Mouse (Mus musculus) liver, embryonic 16.5 days (tissue): ENCODE results near the gene Nkg7. TPM values are rescaled to one million over a fixed set of nuclear protein-coding genes. Genes with fewer than 3 reads are reported as not detected.

ENCODE experiments used
- ATAC-seq: fragments of 200-750 bp; cut with Nextera tagmentation; 2 replicates; pipeline ENCODE4 v1.8.0; 2017; ENCODE audit warnings: low read depth, mild to moderate bottlenecking, moderate number of reproducible peaks, moderate library complexity
- H3K27ac ChIP-seq: fragments of 300-500 bp; sonication (generic); 2 replicates; pipeline ENCODE4 v1.5.1; 2014; ENCODE audit warnings: mild to moderate bottlenecking, low read length
- H3K27me3 ChIP-seq: fragments of 300-500 bp; sonication (generic); 2 replicates; pipeline ENCODE4 v1.6.1; 2014; ENCODE audit warnings: low read depth, low read length, mixed read lengths; ENCODE audit not compliant: control insufficient read depth, insufficient read depth
- H3K36me3 ChIP-seq: fragments of 300-500 bp; sonication (generic); 2 replicates; pipeline ENCODE4 v1.6.1; 2014; ENCODE audit warnings: mild to moderate bottlenecking; ENCODE audit not compliant: control insufficient read depth, insufficient read depth
- H3K4me1 ChIP-seq: fragments of 300-500 bp; sonication (generic); 2 replicates; pipeline ENCODE4 v1.6.1; 2014; ENCODE audit warnings: low read depth, low read length, mixed read lengths; ENCODE audit not compliant: control insufficient read depth
- H3K4me2 ChIP-seq: fragments of 300-500 bp; sonication (generic); 2 replicates; pipeline ENCODE4 v1.6.1; 2014; ENCODE audit warnings: low read depth, low read length, mixed read lengths
- H3K4me3 ChIP-seq: fragments of 300-500 bp; sonication (generic); 2 replicates; pipeline ENCODE4 v1.5.1; 2014; ENCODE audit warnings: low read depth, mild to moderate bottlenecking, low read length
- H3K9ac ChIP-seq: fragments of 300-500 bp; sonication (generic); 2 replicates; pipeline ENCODE4 v1.6.1; 2014; ENCODE audit warnings: low read depth, low read length
- H3K9me3 ChIP-seq: fragments of 300-500 bp; sonication (generic); replicated peaks from 2 replicates; pipeline ENCODE4 v1.6.1; 2016; ENCODE audit warnings: low read length; ENCODE audit not compliant: control insufficient read depth
- WGBS: fragments of 180-500 bp; shearing (Covaris S2); extraction: QIAGEN DNeasy Blood & Tissue Kit; methylation state at CpG from one replicate; pipeline ENCODE4 v1.1.7; 2014; ENCODE audit not compliant: insufficient replicate concordance; 5-methylcytosine and 5-hydroxymethylcytosine counted together
- polyA plus RNA-seq: library from polyadenylated mRNA; unstranded; fragments of >200 nt; fragmentation: Nextera tagmentation; extraction: Ambion mirVana; gene quantifications from 2 replicates; pipeline ENCODE4 v1.2.1, GENCODE M21; 2015

Gene Nkg7
- polyA plus RNA-seq, 1 experiment from 2014 or later, result 16.3 TPM

GRCm38 (mm10) chr7:43422995-43423617 lies 13.8 kb upstream of the Nkg7 start:
- Histone ChIP-seq H3K27me3 (no peaks in the 10 kb centered on the region), H3K36me3 (no peaks in the 10 kb centered on the region), H3K9me3 (no peaks in the 10 kb centered on the region), H3K27ac (no peak overlapping the region), H3K9ac (no peak overlapping the region), H3K4me1 (peaks cover 3% of the 10 kb centered on the region; the same call in 1 of the 2 replicates), H3K4me2 (no peak overlapping the region), H3K4me3 (no peak overlapping the region)
- 8% methylated on average over 11 of the region's 11 CpGs for WGBS
- peak; percentile 88 for ATAC-seq

- H3K4me2 ChIP-seq, result no peak overlapping the region
- H3K4me1 ChIP-seq, result peaks cover 3% of the 10 kb centered on the region; the same call in 1 of the 2 replicates
- 43% methylated on average over 3 of the region's 3 CpGs for WGBS
Observed at GRCm38 (mm10) chr7:43423991-43424625, 12.8 kb upstream of the Nkg7 start.

GRCm38 (mm10) chr7:43427406-43427805 lies 9.5 kb upstream of the Nkg7 start, which contains the start of gene Lim2:
Gene Lim2 (plus strand): TSS chr7:43427670.
- no peak within 1 kb of the TSS for H3K4me2 ChIP-seq
- no peak within 1 kb of the TSS for H3K27ac ChIP-seq
- WGBS, result 55% methylated on average over 8 of the region's 8 CpGs
- no peaks in the 10 kb centered on the region for H3K27me3 ChIP-seq
- no peaks in the 10 kb centered on the region for H3K9me3 ChIP-seq
- H3K4me1 ChIP-seq, result peaks cover 3% of the 10 kb centered on the region; the same call in 1 of the 2 replicates
- H3K4me3 ChIP-seq, result no peak within 1 kb of the TSS
- no peak for ATAC-seq
- no peaks in the 10 kb centered on the region for H3K36me3 ChIP-seq
- H3K9ac ChIP-seq, result no peak within 1 kb of the TSS

More at GRCm38 (mm10) chr7:43423991-43424625, 12.8 kb upstream of the Nkg7 start:
- H3K27me3 ChIP-seq, result no peaks in the 10 kb centered on the region
- H3K4me3 ChIP-seq, result no peak overlapping the region
- no peaks in the 10 kb centered on the region for H3K36me3 ChIP-seq
- no peak overlapping the region for H3K9ac ChIP-seq
- no peak for ATAC-seq
- no peak overlapping the region for H3K27ac ChIP-seq
- H3K9me3 ChIP-seq, result no peaks in the 10 kb centered on the region

- Histone ChIP-seq H3K9ac (no peak overlapping the region), H3K4me1 (no peaks in the 10 kb centered on the region)
- ATAC-seq, result no peak
Observed at GRCm38 (mm10) chr7:43429500-43429899, 7.4 kb upstream of the Nkg7 start.

GRCm38 (mm10) chr7:43432891-43433290 lies 4.0 kb upstream of the Nkg7 start:
- Histone ChIP-seq H3K36me3 (no peaks in the 10 kb centered on the region), H3K9me3 (no peaks in the 10 kb centered on the region), H3K27ac (no peak overlapping the region), H3K4me2 (no peak overlapping the region), H3K27me3 (no peaks in the 10 kb centered on the region), H3K9ac (no peak overlapping the region), H3K4me1 (no peaks in the 10 kb centered on the region), H3K4me3 (no peak overlapping the region)
- no peak for ATAC-seq
- WGBS, result 51% methylated on average over 4 of the region's 4 CpGs

More at GRCm38 (mm10) chr7:43429500-43429899, 7.4 kb upstream of the Nkg7 start:
- 29% methylated on average over 4 of the region's 4 CpGs for WGBS
- H3K27me3 ChIP-seq, result no peaks in the 10 kb centered on the region
- H3K27ac ChIP-seq, result no peak overlapping the region
- H3K4me2 ChIP-seq, result no peak overlapping the region
- H3K4me3 ChIP-seq, result no peak overlapping the region
- no peaks in the 10 kb centered on the region for H3K9me3 ChIP-seq
- no peaks in the 10 kb centered on the region for H3K36me3 ChIP-seq

GRCm38 (mm10) chr7:43434676-43435075 lies 2.2 kb upstream of the Nkg7 start:
- Histone ChIP-seq H3K9me3 (no peaks in the 10 kb centered on the region), H3K27ac (no peak overlapping the region), H3K27me3 (no peaks in the 10 kb centered on the region), H3K9ac (no peak overlapping the region), H3K4me2 (no peak overlapping the region), H3K4me1 (no peaks in the 10 kb centered on the region), H3K4me3 (no peak overlapping the region), H3K36me3 (no peaks in the 10 kb centered on the region)
- ATAC-seq, result no peak
- WGBS, result 66% methylated on average over 5 of the region's 5 CpGs

- WGBS, result 31% methylated on average over 4 of the region's 4 CpGs
- peaks cover 11% of the 10 kb centered on the region for H3K4me1 ChIP-seq
- ATAC-seq, result no peak
- no peak overlapping the region for H3K4me3 ChIP-seq
- H3K27ac ChIP-seq, result no peak overlapping the region
- no peaks in the 10 kb centered on the region for H3K27me3 ChIP-seq
- no peaks in the 10 kb centered on the region for H3K9me3 ChIP-seq
- no peak overlapping the region for H3K9ac ChIP-seq
- no peak overlapping the region for H3K4me2 ChIP-seq
- no peaks in the 10 kb centered on the region for H3K36me3 ChIP-seq
Observed at GRCm38 (mm10) chr7:43438611-43439010, 1.7 kb downstream of the Nkg7 start.

GRCm38 (mm10) chr7:43440482-43440881 lies 3.6 kb downstream of the Nkg7 start, which contains the start of gene Cldnd2:
Gene Cldnd2 (plus strand): TSS chr7:43440782.
- Histone ChIP-seq H3K4me1 (peaks cover 19% of the 10 kb centered on the region), H3K9ac (no peak within 1 kb of the TSS), H3K27me3 (no peaks in the 10 kb centered on the region), H3K4me2 (no peak within 1 kb of the TSS), H3K36me3 (no peaks in the 10 kb centered on the region), H3K9me3 (no peaks in the 10 kb centered on the region), H3K27ac (no peak within 1 kb of the TSS), H3K4me3 (no peak within 1 kb of the TSS)
- WGBS, result 55% methylated on average over 6 of the region's 6 CpGs
- no peak for ATAC-seq

GRCm38 (mm10) chr7:43441071-43441470 lies 4.2 kb downstream of the Nkg7 start:
- 55% methylated on average over 3 of the region's 3 CpGs for WGBS
- no peak overlapping the region for H3K4me2 ChIP-seq
- ATAC-seq, result no peak

More at GRCm38 (mm10) chr7:43441071-43441470, 4.2 kb downstream of the Nkg7 start:
- no peaks in the 10 kb centered on the region for H3K9me3 ChIP-seq
- no peaks in the 10 kb centered on the region for H3K36me3 ChIP-seq
- no peak overlapping the region for H3K9ac ChIP-seq
- no peak overlapping the region for H3K4me3 ChIP-seq
- no peak overlapping the region for H3K27ac ChIP-seq
- H3K27me3 ChIP-seq, result no peaks in the 10 kb centered on the region
- H3K4me1 ChIP-seq, result peaks cover 19% of the 10 kb centered on the region
